Mouse (Mus musculus): ENCODE measurements at regions not wholly inside any gene's neighbourhood (a gene's known extent, or its start where the extent isn't known, plus 50 kb on each side); places are given as distances from the start of the nearest gene placed in this dataset.

DNA sequence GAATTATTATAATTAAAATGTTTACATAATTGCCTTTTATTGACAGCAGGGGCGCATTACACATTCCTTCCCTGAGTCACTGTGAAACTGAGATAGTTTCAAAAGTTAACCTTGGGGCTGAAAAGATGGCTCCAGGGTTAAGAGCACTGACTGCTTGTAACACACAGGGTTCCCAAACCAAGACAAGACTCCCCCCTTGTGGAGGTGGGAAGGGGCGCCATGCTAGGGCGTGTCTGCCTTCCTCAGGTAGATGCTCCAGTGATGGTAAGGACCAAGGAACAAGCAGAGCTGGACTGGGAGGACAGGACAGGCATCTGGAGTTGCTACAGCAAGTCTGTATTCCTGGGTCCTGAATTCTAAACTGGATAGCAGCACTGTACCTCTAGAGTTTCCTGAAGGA lies 351.9 kb downstream of the Tbc1d22a start:
- 56% methylated on average over 3 of the region's 3 CpGs for WGBS
- Histone ChIP-seq H3K4me3 (ENCODE audit: low read length) (no peak overlapping the region), H3K27ac (ENCODE audit: low read length) (no peak overlapping the region), H3K36me3 (ENCODE audit: control insufficient read depth, insufficient read depth, low read length) (no peaks in the 10 kb centered on the region), H3K4me2 (ENCODE audit: low read depth, low read length) (no peak overlapping the region), H3K4me1 (replicated peaks; ENCODE audit: control insufficient read depth, insufficient read depth, low read length) (no peaks in the 10 kb centered on the region), H3K27me3 (ENCODE audit: control insufficient read depth, insufficient read depth, low read depth, low read length) (no peaks in the 10 kb centered on the region), H3K9me3 (ENCODE audit: control insufficient read depth, low read length) (no peaks in the 10 kb centered on the region), H3K9ac (ENCODE audit: low read length) (no peak overlapping the region)
- no peak for ATAC-seq (ENCODE audit: low read depth)

DNA sequence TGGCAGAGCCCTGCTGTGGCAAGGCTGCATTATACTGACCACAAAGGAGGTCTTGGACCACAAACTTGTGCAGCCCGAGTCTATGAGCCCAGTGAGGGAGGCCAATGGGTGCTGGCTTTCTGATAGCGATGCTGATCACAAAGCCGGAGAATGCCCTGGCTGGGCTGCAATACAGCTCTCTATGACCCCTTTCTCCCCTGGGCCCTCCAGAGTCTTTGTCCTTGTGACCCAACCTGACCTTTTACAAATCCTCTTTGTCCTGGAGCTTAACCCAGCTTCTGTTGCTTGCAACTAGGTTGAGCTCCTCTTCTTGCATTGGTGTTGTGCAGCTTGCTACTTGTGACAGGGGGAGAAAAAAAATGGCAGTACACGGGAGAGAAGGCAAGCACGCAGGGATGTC lies 360.1 kb downstream of the Tbc1d22a start:
- H3K27ac ChIP-seq (ENCODE audit: low read length): no peak overlapping the region
- ATAC-seq (ENCODE audit: low read depth): no peak
- no peak overlapping the region for H3K4me3 ChIP-seq (ENCODE audit: low read length)
- no peaks in the 10 kb centered on the region for H3K9me3 ChIP-seq (ENCODE audit: control insufficient read depth, low read length)
- 65% methylated on average over 5 of the region's 5 CpGs for WGBS
- no peaks in the 10 kb centered on the region for H3K36me3 ChIP-seq (ENCODE audit: control insufficient read depth, insufficient read depth, low read length)
- H3K27me3 ChIP-seq (ENCODE audit: control insufficient read depth, insufficient read depth, low read depth, low read length): no peaks in the 10 kb centered on the region
- no peaks in the 10 kb centered on the region for H3K4me1 ChIP-seq (replicated peaks; ENCODE audit: control insufficient read depth, insufficient read depth, low read length)
- no peak overlapping the region for H3K9ac ChIP-seq (ENCODE audit: low read length)
- H3K4me2 ChIP-seq (ENCODE audit: low read depth, low read length): no peak overlapping the region

DNA sequence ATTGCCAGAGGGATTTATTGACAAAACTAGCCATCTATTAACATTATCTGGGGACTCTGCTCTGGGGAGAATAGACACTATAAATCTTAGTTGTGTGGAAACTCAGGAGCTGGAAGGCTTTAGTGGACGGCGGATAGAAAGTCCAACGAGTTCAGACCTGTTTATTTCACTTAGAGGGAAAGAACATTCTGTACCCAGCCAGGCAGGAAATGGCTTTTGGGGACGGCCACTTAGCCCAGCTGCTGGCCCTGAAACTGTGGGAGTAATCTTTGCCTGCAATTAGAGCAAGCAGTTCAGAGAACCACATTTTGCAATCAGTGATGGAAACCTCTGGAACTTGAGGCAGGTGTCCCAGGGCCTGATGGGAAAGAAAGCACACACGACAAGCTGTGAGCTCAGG lies 362.4 kb downstream of the Tbc1d22a start:
- no peak for ATAC-seq (ENCODE audit: low read depth)
- H3K27ac ChIP-seq (ENCODE audit: low read length): no peak overlapping the region
- 45% methylated on average over 5 of the region's 5 CpGs for WGBS
- no peak overlapping the region for H3K4me2 ChIP-seq (ENCODE audit: low read depth, low read length)
- no peaks in the 10 kb centered on the region for H3K36me3 ChIP-seq (ENCODE audit: control insufficient read depth, insufficient read depth, low read length)
- no peak overlapping the region for H3K9ac ChIP-seq (ENCODE audit: low read length)
- no peak overlapping the region for H3K4me3 ChIP-seq (ENCODE audit: low read length)
- H3K27me3 ChIP-seq (ENCODE audit: control insufficient read depth, insufficient read depth, low read depth, low read length): no peaks in the 10 kb centered on the region
- no peaks in the 10 kb centered on the region for H3K9me3 ChIP-seq (ENCODE audit: control insufficient read depth, low read length)
- no peaks in the 10 kb centered on the region for H3K4me1 ChIP-seq (replicated peaks; ENCODE audit: control insufficient read depth, insufficient read depth, low read length)

DNA sequence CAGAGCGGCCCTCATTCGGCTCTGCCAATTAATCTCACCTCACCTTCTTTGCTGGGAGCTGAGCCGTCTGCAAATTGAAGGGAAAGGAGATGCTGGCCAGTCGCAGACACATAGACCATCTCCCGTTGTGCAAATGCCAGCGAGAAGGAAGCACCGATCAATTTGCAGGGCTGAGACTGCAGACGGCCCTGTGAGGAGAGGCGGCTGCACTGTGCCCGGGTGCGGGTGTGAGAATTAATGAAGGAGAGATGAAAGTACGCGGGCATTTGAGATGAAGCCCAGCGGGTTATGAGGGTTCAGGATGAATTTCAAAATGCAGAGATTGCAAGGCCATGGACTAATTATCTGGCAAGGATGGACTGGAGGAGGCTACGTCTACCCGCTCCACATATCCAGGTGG lies 364.4 kb downstream of the Tbc1d22a start:
- Histone ChIP-seq H3K9me3 (ENCODE audit: control insufficient read depth, low read length) (no peaks in the 10 kb centered on the region), H3K27ac (ENCODE audit: low read length) (no peak overlapping the region), H3K27me3 (ENCODE audit: control insufficient read depth, insufficient read depth, low read depth, low read length) (no peaks in the 10 kb centered on the region), H3K36me3 (ENCODE audit: control insufficient read depth, insufficient read depth, low read length) (no peaks in the 10 kb centered on the region), H3K9ac (ENCODE audit: low read length) (no peak overlapping the region), H3K4me3 (ENCODE audit: low read length) (no peak overlapping the region), H3K4me1 (replicated peaks; ENCODE audit: control insufficient read depth, insufficient read depth, low read length) (no peaks in the 10 kb centered on the region), H3K4me2 (ENCODE audit: low read depth, low read length) (no peak overlapping the region)
- ATAC-seq (ENCODE audit: low read depth): no peak
- 79% methylated on average over 16 of the region's 16 CpGs for WGBS

DNA sequence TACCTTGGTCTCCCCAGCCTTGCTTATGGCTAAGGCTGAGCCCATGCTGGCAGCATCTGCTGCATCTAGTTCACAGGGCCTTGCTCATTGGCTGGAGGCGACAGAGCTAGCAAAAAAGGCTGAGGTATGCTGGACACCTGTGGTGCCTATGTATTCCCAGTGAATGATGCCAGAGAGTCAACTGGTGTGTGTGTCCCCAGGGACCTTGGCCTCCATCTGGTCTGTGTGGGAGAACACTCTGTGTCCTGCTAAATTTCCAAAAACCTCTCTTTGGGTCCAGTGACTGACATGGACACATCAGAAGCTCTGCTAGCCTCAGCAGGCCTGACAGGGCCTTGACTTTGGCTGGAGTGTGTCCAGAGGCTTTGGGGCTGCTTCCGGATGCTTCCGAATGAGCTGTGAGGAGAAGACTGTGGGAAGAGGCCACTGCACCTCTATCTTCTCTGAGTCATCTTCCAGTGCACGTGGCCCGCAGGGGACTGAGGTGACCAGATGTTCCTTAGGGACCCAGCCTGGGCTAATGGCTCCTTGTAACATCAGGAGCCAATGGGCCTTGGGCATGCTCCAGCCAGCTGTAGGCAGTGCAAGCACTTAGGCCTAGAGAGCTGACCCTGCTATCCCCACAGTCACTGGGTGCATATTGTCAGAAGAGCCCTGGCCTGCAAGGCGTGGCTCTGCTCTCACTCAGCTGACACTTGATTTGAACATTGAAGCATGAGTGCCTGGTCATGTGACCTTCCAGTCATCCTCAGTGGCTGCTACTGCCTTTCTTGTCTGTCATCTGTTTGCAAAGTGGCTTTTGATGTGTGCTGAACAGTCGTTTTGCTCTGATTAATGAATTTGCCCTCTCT lies 368.2 kb downstream of the Tbc1d22a start:
- ATAC-seq (ENCODE audit: low read depth): no peak
- Histone ChIP-seq H3K4me2 (ENCODE audit: low read depth, low read length) (no peak overlapping the region), H3K36me3 (ENCODE audit: control insufficient read depth, insufficient read depth, low read length) (no peaks in the 10 kb centered on the region), H3K9ac (ENCODE audit: low read length) (no peak overlapping the region), H3K27me3 (ENCODE audit: control insufficient read depth, insufficient read depth, low read depth, low read length) (no peaks in the 10 kb centered on the region), H3K4me1 (replicated peaks; ENCODE audit: control insufficient read depth, insufficient read depth, low read length) (no peaks in the 10 kb centered on the region), H3K9me3 (ENCODE audit: control insufficient read depth, low read length) (no peaks in the 10 kb centered on the region), H3K27ac (ENCODE audit: low read length) (no peak overlapping the region), H3K4me3 (ENCODE audit: low read length) (no peak overlapping the region)
- 62% methylated on average over 7 of the region's 7 CpGs for WGBS

GRCm38 (mm10) chr15:86585716-86586115 lies 371.5 kb downstream of the Tbc1d22a start:
- Histone ChIP-seq H3K27me3 (ENCODE audit: control insufficient read depth, insufficient read depth, low read depth, low read length) (no peaks in the 10 kb centered on the region), H3K4me1 (replicated peaks; ENCODE audit: control insufficient read depth, insufficient read depth, low read length) (no peaks in the 10 kb centered on the region), H3K27ac (ENCODE audit: low read length) (no peak overlapping the region), H3K9me3 (ENCODE audit: control insufficient read depth, low read length) (no peaks in the 10 kb centered on the region), H3K4me3 (ENCODE audit: low read length) (no peak overlapping the region), H3K36me3 (ENCODE audit: control insufficient read depth, insufficient read depth, low read length) (no peaks in the 10 kb centered on the region), H3K4me2 (ENCODE audit: low read depth, low read length) (no peak overlapping the region), H3K9ac (ENCODE audit: low read length) (no peak overlapping the region)
- WGBS: 68% methylated on average over 4 of the region's 4 CpGs
- ATAC-seq (ENCODE audit: low read depth): no peak

DNA sequence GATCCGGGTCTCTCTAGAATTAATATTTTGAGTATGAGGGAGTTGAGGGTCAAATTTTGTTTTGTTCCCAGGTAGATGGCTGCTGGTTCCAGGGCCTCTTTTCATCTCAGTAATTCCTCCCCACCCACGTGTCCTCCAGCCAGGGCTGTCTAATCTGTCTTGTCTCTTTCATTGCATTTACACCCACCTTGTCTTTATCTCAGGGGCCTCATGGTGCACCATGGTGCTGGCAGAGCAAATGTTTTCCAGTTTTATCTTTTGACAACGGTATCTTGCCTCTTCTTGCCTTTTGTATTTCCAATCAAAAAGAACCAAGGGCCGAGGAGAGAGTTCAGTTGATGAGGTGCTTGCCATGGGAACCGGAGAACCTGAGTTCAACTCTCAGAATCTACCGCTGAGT lies 372.9 kb downstream of the Tbc1d22a start:
- Histone ChIP-seq H3K4me3 (ENCODE audit: low read length) (no peak overlapping the region), H3K36me3 (ENCODE audit: control insufficient read depth, insufficient read depth, low read length) (no peaks in the 10 kb centered on the region), H3K27me3 (ENCODE audit: control insufficient read depth, insufficient read depth, low read depth, low read length) (no peaks in the 10 kb centered on the region), H3K4me1 (replicated peaks; ENCODE audit: control insufficient read depth, insufficient read depth, low read length) (no peaks in the 10 kb centered on the region), H3K4me2 (ENCODE audit: low read depth, low read length) (no peak overlapping the region), H3K27ac (ENCODE audit: low read length) (no peak overlapping the region), H3K9ac (ENCODE audit: low read length) (no peak overlapping the region), H3K9me3 (ENCODE audit: control insufficient read depth, low read length) (no peaks in the 10 kb centered on the region)
- WGBS: 62% methylated on average over 6 of the region's 6 CpGs
- ATAC-seq (ENCODE audit: low read depth): no peak

- H3K9ac ChIP-seq (ENCODE audit: low read length): no peak overlapping the region
- H3K9me3 ChIP-seq (ENCODE audit: control insufficient read depth, low read length): no peaks in the 10 kb centered on the region
- WGBS: 71% methylated on average over 7 of the region's 7 CpGs
- no peaks in the 10 kb centered on the region for H3K4me1 ChIP-seq (replicated peaks; ENCODE audit: control insufficient read depth, insufficient read depth, low read length)
- H3K27ac ChIP-seq (ENCODE audit: low read length): no peak overlapping the region
- H3K36me3 ChIP-seq (ENCODE audit: control insufficient read depth, insufficient read depth, low read length): no peaks in the 10 kb centered on the region
- H3K4me2 ChIP-seq (ENCODE audit: low read depth, low read length): no peak overlapping the region
- H3K27me3 ChIP-seq (ENCODE audit: control insufficient read depth, insufficient read depth, low read depth, low read length): no peaks in the 10 kb centered on the region
- H3K4me3 ChIP-seq (ENCODE audit: low read length): no peak overlapping the region
- no peak for ATAC-seq (ENCODE audit: low read depth)
Observed at GRCm38 (mm10) chr15:86590033-86590432, 375.8 kb downstream of the Tbc1d22a start.

GRCm38 (mm10) chr15:86590896-86591295 lies 376.6 kb downstream of the Tbc1d22a start:
- no peak overlapping the region for H3K9ac ChIP-seq (ENCODE audit: low read length)
- WGBS: 60% methylated on average over 5 of the region's 5 CpGs
- no peak overlapping the region for H3K27ac ChIP-seq (ENCODE audit: low read length)
- no peaks in the 10 kb centered on the region for H3K9me3 ChIP-seq (ENCODE audit: control insufficient read depth, low read length)
- no peak overlapping the region for H3K4me3 ChIP-seq (ENCODE audit: low read length)
- no peak for ATAC-seq (ENCODE audit: low read depth)
- no peaks in the 10 kb centered on the region for H3K4me1 ChIP-seq (replicated peaks; ENCODE audit: control insufficient read depth, insufficient read depth, low read length)
- H3K36me3 ChIP-seq (ENCODE audit: control insufficient read depth, insufficient read depth, low read length): no peaks in the 10 kb centered on the region
- no peaks in the 10 kb centered on the region for H3K27me3 ChIP-seq (ENCODE audit: control insufficient read depth, insufficient read depth, low read depth, low read length)
- H3K4me2 ChIP-seq (ENCODE audit: low read depth, low read length): no peak overlapping the region

Data from lung, embryonic 16.5 days (tissue).